24 mouse cellular contexts compared by ENCODE assay signal in genomic region chr16:14468841-14469240, GRCm38 (mm10).
A peak's percentile ranks its signal among the peaks of the same experiment; 100 is the strongest.
DNase-seq lines count a peak whose midpoint lies in the region; ATAC-seq lines count a peak whose summit lies in the region.
"Had no signal": no experiment of that assay in that cellular context is flagged by ENCODE, and none has a peak within 500 bp of the region (broad histone marks: within the 10 kb centered on the region; RNA-seq: fewer than 3 reads in every experiment).

No protein-coding gene starts in this region.

- peak; percentile 22 for DNase-seq in liver, embryonic 11.5 days (ENCODE audit: low spot score)
- no peak for DNase-seq in liver
- peak; percentile 3 for DNase-seq in urinary bladder, adult 2 months (ENCODE audit: low spot score)
- no peak for DNase-seq in urinary bladder, postnatal 25 days (ENCODE audit: low spot score)
- peak; percentile 7 for DNase-seq in limb, embryonic 10.5 days (ENCODE audit: low spot score)
- peak; percentile 33 for DNase-seq in testis, postnatal 10 days (ENCODE audit: low spot score)
- DNase-seq in thymus, postnatal 0 days (ENCODE audit: low spot score): no peak
- DNase-seq: adrenal gland, adult 2 months; adrenal gland, postnatal 14 days; cerebellum, adult 11 months; cerebellum, adult 2 months; cerebellum, adult 9-11 months; cerebellum, postnatal 25 days; gastrocnemius, postnatal 25 days; heart, postnatal 4 days had no signal

- WGBS in liver, embryonic 11.5 days: 86% methylated on average over 5 of the region's 5 CpGs
- 93% methylated on average over 5 of the region's 5 CpGs for WGBS in limb, embryonic 10.5 days

- no peaks in the 10 kb centered on the region for H3K4me1 ChIP-seq in liver, embryonic 11.5 days (replicated peaks; ENCODE audit: control insufficient read depth, insufficient read depth, low read length)
- H3K4me1 ChIP-seq in limb, embryonic 10.5 days: no peaks in the 10 kb centered on the region
- H3K4me1 ChIP-seq: embryonic facial prominence, embryonic 13.5 days; forebrain, embryonic 12.5 days; forebrain, embryonic 15.5 days had no signal

- H3K4me3 ChIP-seq in liver, embryonic 11.5 days (ENCODE audit: low read depth, low read length): no peak overlapping the region
- H3K4me3 ChIP-seq in limb, embryonic 10.5 days: no peak overlapping the region
- H3K4me3 ChIP-seq: embryonic facial prominence, embryonic 13.5 days; erythroblast, embryonic 14.5 days; forebrain, embryonic 12.5 days; forebrain, embryonic 15.5 days; heart, adult 2 months had no signal

- H3K27ac ChIP-seq in liver, embryonic 11.5 days (ENCODE audit: low read depth, low read length): no peak overlapping the region
- H3K27ac ChIP-seq in limb, embryonic 10.5 days: no peak overlapping the region
- H3K27ac ChIP-seq: embryonic facial prominence, embryonic 13.5 days; forebrain, embryonic 12.5 days; forebrain, embryonic 15.5 days; heart, adult 2 months; hindbrain, embryonic 14.5 days; hindbrain, postnatal 0 days had no signal

- H3K9me3 ChIP-seq in liver, embryonic 11.5 days (ENCODE audit: control insufficient read depth, low read length): no peaks in the 10 kb centered on the region
- no peaks in the 10 kb centered on the region for H3K9me3 ChIP-seq in limb, embryonic 10.5 days (replicated peaks)
- H3K9me3 ChIP-seq: embryonic facial prominence, embryonic 13.5 days; forebrain, embryonic 12.5 days; forebrain, embryonic 15.5 days had no signal

- no peak overlapping the region for H3K4me2 ChIP-seq in liver, embryonic 11.5 days
- H3K4me2 ChIP-seq: embryonic facial prominence, embryonic 13.5 days; forebrain, embryonic 12.5 days; forebrain, embryonic 15.5 days; heart, embryonic 11.5 days; hindbrain, embryonic 14.5 days had no signal

- no peaks in the 10 kb centered on the region for H3K27me3 ChIP-seq in liver, embryonic 11.5 days (replicated peaks; ENCODE audit: control insufficient read depth, insufficient read depth, low read length)
- H3K27me3 ChIP-seq in limb, embryonic 10.5 days (ENCODE audit: low read depth, poor library complexity, severe bottlenecking): no peaks in the 10 kb centered on the region
- H3K27me3 ChIP-seq: embryonic facial prominence, embryonic 13.5 days; forebrain, embryonic 12.5 days; forebrain, embryonic 15.5 days had no signal

- ATAC-seq in liver, embryonic 11.5 days (replicated peaks; ENCODE audit: low FRiP score): no peak
- ATAC-seq: CD4-positive, CD25-positive, alpha-beta regulatory T cell, adult 4 months; forebrain, embryonic 15.5 days; hindbrain, postnatal 0 days had no signal

- peaks cover 6% of the 10 kb centered on the region; the same call in 1 of the 2 replicates for H3K36me3 ChIP-seq in liver, embryonic 11.5 days (ENCODE audit: control insufficient read depth, insufficient read depth, low read length)
- H3K36me3 ChIP-seq in limb, embryonic 10.5 days: peaks cover 87% of the 10 kb centered on the region

- no peak overlapping the region for H3K9ac ChIP-seq in liver, embryonic 11.5 days (ENCODE audit: low read depth, low read length)
- H3K9ac ChIP-seq: embryonic facial prominence, embryonic 13.5 days; forebrain, embryonic 12.5 days; forebrain, embryonic 15.5 days; hindbrain, embryonic 14.5 days had no signal

Comparison
In these comparisons a context has a peak if more than half of its experiments do, and no peak if none do; other contexts are left out.
1. DNase-seq: peak in liver, embryonic 11.5 days (single experiment), urinary bladder, adult 2 months (single experiment), limb, embryonic 10.5 days (single experiment) and testis, postnatal 10 days (single experiment); none in liver (single experiment), urinary bladder, postnatal 25 days (single experiment) and thymus, postnatal 0 days (single experiment).